Comparison of ENCODE assay signal across 15 mouse cellular contexts in the genomic region with DNA sequence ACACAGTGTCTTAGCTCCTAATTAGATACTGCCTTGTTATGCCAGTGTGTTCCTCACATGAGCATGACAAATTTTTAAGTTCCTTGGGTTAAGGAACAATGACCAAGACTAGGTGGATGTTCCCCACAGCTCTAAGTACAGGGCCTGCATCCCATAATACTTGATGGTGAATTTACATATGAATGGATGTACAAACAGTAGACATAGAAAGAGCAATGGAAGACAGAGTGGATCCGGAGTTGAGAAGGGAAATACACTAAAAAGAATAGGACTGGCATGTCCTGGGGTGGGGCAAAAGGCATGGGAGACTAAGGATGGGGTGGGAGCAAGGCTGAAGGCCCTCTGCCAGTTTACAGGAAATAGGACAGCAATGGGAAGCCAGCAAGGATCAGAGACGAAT. TPM values are rescaled to one million over a fixed set of nuclear protein-coding genes. Genes with fewer than 3 reads are reported as not detected.
DNase-seq lines count a peak whose midpoint lies in the region; ATAC-seq and TF ChIP-seq lines count a peak whose summit lies in the region.
"Had no signal": no experiment of that assay in that cellular context is flagged by ENCODE, and none has a peak within 500 bp of the region (broad histone marks: within the 10 kb centered on the region; RNA-seq: fewer than 3 reads in every experiment).

No protein-coding gene starts in this region.

- peak overlapping the region; percentile 91 for H3K4me2 ChIP-seq in liver, embryonic 13.5 days
- no peak overlapping the region for H3K4me2 ChIP-seq in liver, embryonic 11.5 days
- peak overlapping the region; percentile 96 for H3K4me2 ChIP-seq in forebrain, embryonic 15.5 days (replicated peaks)
- H3K4me2 ChIP-seq in liver, embryonic 16.5 days (ENCODE audit: low read depth, low read length) = peak overlapping the region; percentile 94
- H3K4me2 ChIP-seq in stomach, postnatal 0 days (replicated peaks; ENCODE audit: low read depth) = 0 out of 2 replicates have a peak overlapping the region, but pooled peaks have one; percentile 3
- H3K4me2 ChIP-seq: limb, embryonic 15.5 days had no signal

- no peak overlapping the region for H3K27ac ChIP-seq in liver, embryonic 13.5 days
- H3K27ac ChIP-seq in liver, embryonic 11.5 days (ENCODE audit: low read depth, low read length) = no peak overlapping the region
- no peak overlapping the region for H3K27ac ChIP-seq in forebrain, embryonic 15.5 days (replicated peaks)
- no peak overlapping the region for H3K27ac ChIP-seq in liver, embryonic 16.5 days (ENCODE audit: low read length)
- H3K27ac ChIP-seq in stomach, postnatal 0 days (replicated peaks) = no peak overlapping the region
- H3K27ac ChIP-seq: limb, embryonic 15.5 days had no signal

- no peak for ATAC-seq in liver, embryonic 13.5 days (ENCODE audit: low read depth)
- ATAC-seq in liver, embryonic 11.5 days (replicated peaks; ENCODE audit: low FRiP score) = no peak
- no peak for ATAC-seq in forebrain, embryonic 15.5 days (replicated peaks)
- ATAC-seq in liver, embryonic 16.5 days (ENCODE audit: low read depth) = no peak
- ATAC-seq in stomach, postnatal 0 days (ENCODE audit: low FRiP score, low TSS enrichment) = no peak
- no peak for ATAC-seq in cerebellum, adult (ENCODE audit: insufficient number of reproducible peaks, low FRiP score, low TSS enrichment)
- ATAC-seq: Patski had no signal

- H3K27me3 ChIP-seq in liver, embryonic 13.5 days = no peaks in the 10 kb centered on the region
- no peaks in the 10 kb centered on the region for H3K27me3 ChIP-seq in liver, embryonic 11.5 days (replicated peaks; ENCODE audit: control insufficient read depth, insufficient read depth, low read length)
- H3K27me3 ChIP-seq in forebrain, embryonic 15.5 days = no peaks in the 10 kb centered on the region
- H3K27me3 ChIP-seq in liver, embryonic 16.5 days (ENCODE audit: control insufficient read depth, insufficient read depth, low read depth, low read length) = no peaks in the 10 kb centered on the region
- H3K27me3 ChIP-seq in stomach, postnatal 0 days (ENCODE audit: control insufficient read depth, insufficient read depth, low read length) = no peaks in the 10 kb centered on the region
- H3K27me3 ChIP-seq: limb, embryonic 15.5 days; Patski had no signal

- 60% methylated on average over 2 of the region's 2 CpGs for WGBS in liver, embryonic 13.5 days (ENCODE audit: insufficient replicate concordance)
- WGBS in liver, embryonic 11.5 days = 75% methylated on average over 2 of the region's 2 CpGs
- WGBS in forebrain, embryonic 15.5 days = 28% methylated on average over 2 of the region's 2 CpGs
- 52% methylated on average over 2 of the region's 2 CpGs for WGBS in liver, embryonic 16.5 days (ENCODE audit: insufficient replicate concordance)
- 67% methylated on average over 2 of the region's 2 CpGs for WGBS in stomach, postnatal 0 days

- H3K9ac ChIP-seq in liver, embryonic 13.5 days = peak overlapping the region; percentile 52
- no peak overlapping the region for H3K9ac ChIP-seq in liver, embryonic 11.5 days (ENCODE audit: low read depth, low read length)
- H3K9ac ChIP-seq in forebrain, embryonic 15.5 days (replicated peaks) = 0 out of 2 replicates have a peak overlapping the region, but pooled peaks have one; percentile 27
- H3K9ac ChIP-seq in liver, embryonic 16.5 days (ENCODE audit: low read depth, low read length) = no peak overlapping the region
- H3K9ac ChIP-seq in stomach, postnatal 0 days (ENCODE audit: low read length) = no peak overlapping the region
- H3K9ac ChIP-seq: limb, embryonic 15.5 days had no signal

- H3K4me3 ChIP-seq in liver, embryonic 13.5 days (replicated peaks) = peak overlapping the region; percentile 76
- H3K4me3 ChIP-seq in liver, embryonic 11.5 days (ENCODE audit: low read depth, low read length) = no peak overlapping the region
- H3K4me3 ChIP-seq in forebrain, embryonic 15.5 days = peak overlapping the region; percentile 18
- H3K4me3 ChIP-seq in liver, embryonic 16.5 days (ENCODE audit: low read depth, low read length) = no peak overlapping the region
- no peak overlapping the region for H3K4me3 ChIP-seq in stomach, postnatal 0 days (ENCODE audit: low read depth, low read length)
- H3K4me3 ChIP-seq: limb, embryonic 15.5 days had no signal

- TF ChIP-seq CTCF in stomach, postnatal 0 days (IDR thresholded peaks at IDR 0.05; ENCODE audit: low read depth) = no peak

- H3K9me3 ChIP-seq in liver, embryonic 13.5 days (replicated peaks) = no peaks in the 10 kb centered on the region
- no peaks in the 10 kb centered on the region for H3K9me3 ChIP-seq in liver, embryonic 11.5 days (ENCODE audit: control insufficient read depth, low read length)
- no peaks in the 10 kb centered on the region for H3K9me3 ChIP-seq in forebrain, embryonic 15.5 days
- no peaks in the 10 kb centered on the region for H3K9me3 ChIP-seq in liver, embryonic 16.5 days (replicated peaks; ENCODE audit: control insufficient read depth, low read length)
- H3K9me3 ChIP-seq in stomach, postnatal 0 days (ENCODE audit: control insufficient read depth, low read length) = no peaks in the 10 kb centered on the region
- H3K9me3 ChIP-seq: limb, embryonic 15.5 days had no signal

- no peak for DNase-seq in liver, embryonic 13.5 days
- DNase-seq in liver, embryonic 11.5 days (ENCODE audit: low spot score) = no peak
- no peak for DNase-seq in stomach, postnatal 0 days (ENCODE audit: low spot score)
- DNase-seq in kidney, adult 9 months = no peak
- DNase-seq in layer of hippocampus, adult 8-10 months (ENCODE audit: low spot score in 2 of 2) = no peak
- DNase-seq: cerebellum, postnatal 25 days; gastrocnemius, postnatal 25 days; kidney, adult 18-20 months; spleen, adult 18-20 months; thymus, adult 2 months had no signal

- peaks cover 56% of the 10 kb centered on the region for H3K4me1 ChIP-seq in liver, embryonic 13.5 days (replicated peaks)
- peaks cover 23% of the 10 kb centered on the region for H3K4me1 ChIP-seq in liver, embryonic 11.5 days (replicated peaks; ENCODE audit: control insufficient read depth, insufficient read depth, low read length)
- H3K4me1 ChIP-seq in forebrain, embryonic 15.5 days = peaks cover 48% of the 10 kb centered on the region
- H3K4me1 ChIP-seq in liver, embryonic 16.5 days (ENCODE audit: control insufficient read depth, low read depth, low read length) = peaks cover 39% of the 10 kb centered on the region
- 0 out of 2 replicates have a peak, but pooled peaks cover 4% of the 10 kb centered on the region for H3K4me1 ChIP-seq in stomach, postnatal 0 days (replicated peaks; ENCODE audit: control insufficient read depth, insufficient read depth)

- no peak for TF ChIP-seq EP300 in stomach, postnatal 0 days (optimal IDR thresholded peaks at IDR 0.05)

- peaks cover 42% of the 10 kb centered on the region for H3K36me3 ChIP-seq in liver, embryonic 13.5 days
- H3K36me3 ChIP-seq in liver, embryonic 11.5 days (ENCODE audit: control insufficient read depth, insufficient read depth, low read length) = peaks cover 7% of the 10 kb centered on the region
- H3K36me3 ChIP-seq in forebrain, embryonic 15.5 days = peaks cover 22% of the 10 kb centered on the region
- H3K36me3 ChIP-seq in liver, embryonic 16.5 days (ENCODE audit: control insufficient read depth, insufficient read depth) = peaks cover 23% of the 10 kb centered on the region
- peaks cover 2% of the 10 kb centered on the region for H3K36me3 ChIP-seq in stomach, postnatal 0 days (ENCODE audit: control insufficient read depth, insufficient read depth, low read length)

RNA-seq across cellular contexts. Expression of a gene that starts 3.2 kb away (rescaled TPM):
- polyA plus RNA-seq in liver, embryonic 13.5 days (2015; fragmentation: Nextera tagmentation; extraction: Ambion mirVana) = 13.8 and 15.1 TPM in 2 replicates
- 18.4 and 22.9 TPM in 2 replicates for polyA plus RNA-seq in liver, embryonic 11.5 days (2014; fragmentation: Nextera tagmentation; extraction: Ambion mirVana)
- 21.5 and 28.2 TPM in 2 replicates for polyA plus RNA-seq in forebrain, embryonic 15.5 days (2015; fragmentation: Nextera tagmentation; extraction: Ambion mirVana)
- polyA plus RNA-seq in liver, embryonic 16.5 days (2015; fragmentation: Nextera tagmentation; extraction: Ambion mirVana) = 15.6 and 16.7 TPM in 2 replicates
- 11.7 and 13.0 TPM in 2 replicates for polyA plus RNA-seq in stomach, postnatal 0 days (2015; fragmentation: Nextera tagmentation; extraction: Ambion mirVana)
- total RNA-seq in layer of hippocampus, adult 8-10 months (2022) = 10 to 100 TPM; 46.2 to 69.0 (median 51.0) TPM

RNA-seq across cellular contexts. Expression of a gene that starts 3.3 kb away (rescaled TPM):
- polyA plus RNA-seq in liver, embryonic 13.5 days (2015; fragmentation: Nextera tagmentation; extraction: Ambion mirVana) = 16.5 and 18.1 TPM in 2 replicates
- 18.8 and 20.3 TPM in 2 replicates for polyA plus RNA-seq in liver, embryonic 11.5 days (2014; fragmentation: Nextera tagmentation; extraction: Ambion mirVana)
- polyA plus RNA-seq in forebrain, embryonic 15.5 days (2015; fragmentation: Nextera tagmentation; extraction: Ambion mirVana) = 59.1 and 61.0 TPM in 2 replicates
- 17.7 and 18.7 TPM in 2 replicates for polyA plus RNA-seq in liver, embryonic 16.5 days (2015; fragmentation: Nextera tagmentation; extraction: Ambion mirVana)
- 25.0 and 26.1 TPM in 2 replicates for polyA plus RNA-seq in stomach, postnatal 0 days (2015; fragmentation: Nextera tagmentation; extraction: Ambion mirVana)
- total RNA-seq in layer of hippocampus, adult 8-10 months (2022) = 10 to 100 TPM; 58.7 to 64.7 (median 60.9) TPM

RNA-seq across cellular contexts. Expression of a gene that starts 8.9 kb away (rescaled TPM):
- 0.60 TPM in 1 of 2 replicates, not detected in the other for polyA plus RNA-seq in liver, embryonic 13.5 days (2015; fragmentation: Nextera tagmentation; extraction: Ambion mirVana)
- polyA plus RNA-seq in liver, embryonic 11.5 days (2014; fragmentation: Nextera tagmentation; extraction: Ambion mirVana) = 0.75 and 2.2 TPM in 2 replicates
- 0.56 and 0.81 TPM in 2 replicates for polyA plus RNA-seq in forebrain, embryonic 15.5 days (2015; fragmentation: Nextera tagmentation; extraction: Ambion mirVana)
- polyA plus RNA-seq in liver, embryonic 16.5 days (2015; fragmentation: Nextera tagmentation; extraction: Ambion mirVana) = 0.25 TPM in 1 of 2 replicates, not detected in the other
- polyA plus RNA-seq in stomach, postnatal 0 days (2015; fragmentation: Nextera tagmentation; extraction: Ambion mirVana) = 0.25 and 0.34 TPM in 2 replicates
- not detected for total RNA-seq in layer of hippocampus, adult 8-10 months (2022)
- polyA plus RNA-seq: Patski; thymus, adult 2 months had no signal

RNA-seq across cellular contexts. Expression of a gene that starts 12.9 kb away (rescaled TPM):
- polyA plus RNA-seq in liver, embryonic 13.5 days (2015; fragmentation: Nextera tagmentation; extraction: Ambion mirVana) = 38.6 and 42.4 TPM in 2 replicates
- polyA plus RNA-seq in liver, embryonic 11.5 days (2014; fragmentation: Nextera tagmentation; extraction: Ambion mirVana) = 66.4 and 68.4 TPM in 2 replicates
- polyA plus RNA-seq in forebrain, embryonic 15.5 days (2015; fragmentation: Nextera tagmentation; extraction: Ambion mirVana) = 53.2 and 54.2 TPM in 2 replicates
- 38.2 and 40.2 TPM in 2 replicates for polyA plus RNA-seq in liver, embryonic 16.5 days (2015; fragmentation: Nextera tagmentation; extraction: Ambion mirVana)
- 42.7 and 60.3 TPM in 2 replicates for polyA plus RNA-seq in stomach, postnatal 0 days (2015; fragmentation: Nextera tagmentation; extraction: Ambion mirVana)
- 10 to 100 TPM; 39.3 to 62.9 (median 50.6) TPM for total RNA-seq in layer of hippocampus, adult 8-10 months (2022)

RNA-seq across cellular contexts. Expression of a gene that starts 13.2 kb away (rescaled TPM):
- 20.6 and 21.9 TPM in 2 replicates for polyA plus RNA-seq in liver, embryonic 13.5 days (2015; fragmentation: Nextera tagmentation; extraction: Ambion mirVana)
- polyA plus RNA-seq in liver, embryonic 11.5 days (2014; fragmentation: Nextera tagmentation; extraction: Ambion mirVana) = 29.6 and 31.3 TPM in 2 replicates
- polyA plus RNA-seq in forebrain, embryonic 15.5 days (2015; fragmentation: Nextera tagmentation; extraction: Ambion mirVana) = 77.7 and 78.8 TPM in 2 replicates
- polyA plus RNA-seq in liver, embryonic 16.5 days (2015; fragmentation: Nextera tagmentation; extraction: Ambion mirVana) = 23.6 and 26.1 TPM in 2 replicates
- polyA plus RNA-seq in stomach, postnatal 0 days (2015; fragmentation: Nextera tagmentation; extraction: Ambion mirVana) = 85.6 and 89.2 TPM in 2 replicates
- 10 to 100 TPM; 63.3 to 89.5 (median 69.0) TPM for total RNA-seq in layer of hippocampus, adult 8-10 months (2022)

Comparison
In these comparisons a context has a peak if more than half of its experiments do, and no peak if none do; other contexts are left out.
1. H3K4me3 ChIP-seq: peak in liver, embryonic 13.5 days (single experiment) and forebrain, embryonic 15.5 days (single experiment); none in liver, embryonic 11.5 days (single experiment), liver, embryonic 16.5 days (single experiment) and stomach, postnatal 0 days (single experiment).
2. H3K9ac ChIP-seq: peak in liver, embryonic 13.5 days (single experiment) and forebrain, embryonic 15.5 days (single experiment); none in liver, embryonic 11.5 days (single experiment), liver, embryonic 16.5 days (single experiment) and stomach, postnatal 0 days (single experiment).